ENCODE assay signal across 10 mouse cellular contexts in the genomic region with DNA sequence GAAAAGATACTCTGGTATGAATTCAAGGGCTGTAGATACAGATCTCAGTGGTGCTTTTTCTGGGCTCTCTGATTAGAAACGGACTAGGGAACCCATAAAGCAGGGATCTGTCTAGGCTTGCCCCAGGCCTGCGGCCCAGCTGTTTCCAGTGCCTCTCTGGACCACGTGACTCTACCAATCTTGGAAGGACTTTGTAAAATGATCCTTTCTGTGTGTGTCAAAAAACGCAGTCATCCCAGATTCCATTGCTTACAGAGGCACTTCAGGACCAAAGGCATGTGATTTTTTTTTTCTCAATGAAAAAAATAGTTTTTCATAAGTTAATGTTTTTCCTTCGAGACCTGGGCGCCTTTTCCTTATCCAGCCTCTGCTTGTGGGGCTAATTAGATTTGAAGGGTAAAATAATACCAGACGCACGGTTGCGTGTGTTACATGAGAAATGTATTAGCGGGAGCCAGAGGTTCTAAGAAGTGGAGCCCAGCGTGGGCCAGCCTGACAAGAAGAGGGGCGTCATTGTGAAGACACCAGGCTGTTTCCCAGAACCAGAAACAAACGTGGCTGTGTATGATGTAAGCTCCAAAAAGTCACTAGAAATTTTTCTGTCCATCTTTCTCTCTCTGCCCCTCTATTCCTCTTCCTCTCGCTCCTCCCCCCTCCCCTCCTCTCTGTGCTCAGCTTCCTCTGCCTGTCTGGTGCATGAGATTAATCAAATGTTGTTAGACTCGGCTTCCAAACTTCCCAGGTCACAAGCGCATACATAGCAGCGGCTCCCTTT. TPM values are rescaled to one million over a fixed set of nuclear protein-coding genes. Genes with fewer than 3 reads are reported as not detected.
DNase-seq lines count a peak whose midpoint lies in the region; ATAC-seq and TF ChIP-seq lines count a peak whose summit lies in the region.
"Had no signal": no experiment of that assay in that cellular context is flagged by ENCODE, and none has a peak within 500 bp of the region (broad histone marks: within the 10 kb centered on the region; RNA-seq: fewer than 3 reads in every experiment).

No protein-coding gene starts in this region.

- no peak for TF ChIP-seq CTCF in kidney, postnatal 0 days (IDR thresholded peaks at IDR 0.05; ENCODE audit: low read depth)

- H3K4me2 ChIP-seq in kidney, postnatal 0 days (ENCODE audit: low read length) = peak overlapping the region; percentile 21; the same call in 1 of the 2 replicates
- peak overlapping the region; percentile 40 for H3K4me2 ChIP-seq in embryonic facial prominence, embryonic 12.5 days (replicated peaks)
- no peak overlapping the region for H3K4me2 ChIP-seq in hindbrain, embryonic 14.5 days (replicated peaks)
- H3K4me2 ChIP-seq in neural tube, embryonic 11.5 days (ENCODE audit: low read depth) = no peak overlapping the region

- H3K4me1 ChIP-seq in kidney, postnatal 0 days (replicated peaks; ENCODE audit: insufficient read depth, low read length) = no peaks in the 10 kb centered on the region
- H3K4me1 ChIP-seq in embryonic facial prominence, embryonic 12.5 days = peaks cover 44% of the 10 kb centered on the region
- peaks cover 4% of the 10 kb centered on the region; the same call in 1 of the 2 replicates for H3K4me1 ChIP-seq in hindbrain, embryonic 14.5 days (replicated peaks; ENCODE audit: control insufficient read depth, insufficient read depth, low read length)
- 0 out of 2 replicates have a peak, but pooled peaks cover 2% of the 10 kb centered on the region for H3K4me1 ChIP-seq in neural tube, embryonic 11.5 days (ENCODE audit: control insufficient read depth, insufficient read depth, low read length)

- H3K4me3 ChIP-seq in kidney, postnatal 0 days (replicated peaks; ENCODE audit: low read depth, low read length) = no peak overlapping the region
- H3K4me3 ChIP-seq in embryonic facial prominence, embryonic 12.5 days = 0 out of 2 replicates have a peak overlapping the region, but pooled peaks have one; percentile 9
- H3K4me3 ChIP-seq in hindbrain, embryonic 14.5 days (replicated peaks; ENCODE audit: low read length) = no peak overlapping the region
- no peak overlapping the region for H3K4me3 ChIP-seq in neural tube, embryonic 11.5 days (ENCODE audit: low read depth, low read length)

- no peak overlapping the region for H3K27ac ChIP-seq in kidney, postnatal 0 days
- peak overlapping the region; percentile 88 for H3K27ac ChIP-seq in embryonic facial prominence, embryonic 12.5 days
- no peak overlapping the region for H3K27ac ChIP-seq in hindbrain, embryonic 14.5 days
- no peak overlapping the region for H3K27ac ChIP-seq in neural tube, embryonic 11.5 days (ENCODE audit: low read depth, low read length)

- no peaks in the 10 kb centered on the region for H3K27me3 ChIP-seq in kidney, postnatal 0 days (ENCODE audit: insufficient read depth, low read length)
- no peaks in the 10 kb centered on the region for H3K27me3 ChIP-seq in embryonic facial prominence, embryonic 12.5 days
- no peaks in the 10 kb centered on the region for H3K27me3 ChIP-seq in hindbrain, embryonic 14.5 days (ENCODE audit: control insufficient read depth, insufficient read depth, low read length)
- H3K27me3 ChIP-seq in neural tube, embryonic 11.5 days (ENCODE audit: control insufficient read depth, insufficient read depth, low read length) = no peaks in the 10 kb centered on the region

- H3K9ac ChIP-seq in kidney, postnatal 0 days (ENCODE audit: low read depth, low read length) = no peak overlapping the region
- H3K9ac ChIP-seq in embryonic facial prominence, embryonic 12.5 days = no peak overlapping the region
- no peak overlapping the region for H3K9ac ChIP-seq in hindbrain, embryonic 14.5 days
- H3K9ac ChIP-seq in neural tube, embryonic 11.5 days (ENCODE audit: low read length) = no peak overlapping the region

- H3K9me3 ChIP-seq in kidney, postnatal 0 days (replicated peaks; ENCODE audit: low read length) = no peaks in the 10 kb centered on the region
- H3K9me3 ChIP-seq in embryonic facial prominence, embryonic 12.5 days = no peaks in the 10 kb centered on the region
- H3K9me3 ChIP-seq in hindbrain, embryonic 14.5 days (ENCODE audit: control insufficient read depth, low read length) = no peaks in the 10 kb centered on the region
- no peaks in the 10 kb centered on the region for H3K9me3 ChIP-seq in neural tube, embryonic 11.5 days (ENCODE audit: control insufficient read depth, low read length)

- WGBS in kidney, postnatal 0 days = 28% methylated on average over 17 of the region's 17 CpGs
- 10% methylated on average over 17 of the region's 17 CpGs for WGBS in embryonic facial prominence, embryonic 12.5 days
- 49% methylated on average over 17 of the region's 17 CpGs for WGBS in hindbrain, embryonic 14.5 days
- WGBS in neural tube, embryonic 11.5 days = 57% methylated on average over 17 of the region's 17 CpGs

- H3K36me3 ChIP-seq in kidney, postnatal 0 days (ENCODE audit: insufficient read depth, low read length) = no peaks in the 10 kb centered on the region
- no peaks in the 10 kb centered on the region for H3K36me3 ChIP-seq in embryonic facial prominence, embryonic 12.5 days
- H3K36me3 ChIP-seq in hindbrain, embryonic 14.5 days (replicated peaks; ENCODE audit: control insufficient read depth, insufficient read depth) = no peaks in the 10 kb centered on the region
- H3K36me3 ChIP-seq in neural tube, embryonic 11.5 days (ENCODE audit: control insufficient read depth, insufficient read depth, low read length) = no peaks in the 10 kb centered on the region
- H3K36me3 ChIP-seq: G1E had no signal

- DNase-seq in kidney, postnatal 0 days (ENCODE audit: low spot score) = peak; percentile 72
- no peak for DNase-seq in kidney, adult 8-10 months
- no peak for DNase-seq in hindbrain, embryonic 14.5 days (ENCODE audit: low spot score)
- peak; percentile 49 for DNase-seq in neural tube, embryonic 11.5 days (ENCODE audit: low spot score)
- DNase-seq in layer of hippocampus, adult 11-12 months (ENCODE audit: low spot score) = no peak
- DNase-seq in c-Kit-positive CD71-positive TER-119-positive erythroid progenitor cells, embryonic 14.5 days (ENCODE audit: low spot score) = no peak
- DNase-seq: thymus, postnatal 25 days had no signal

- ATAC-seq in kidney, postnatal 0 days (replicated peaks; ENCODE audit: low FRiP score, low read depth) = no peak; the same call in 1 of the 2 replicates
- peak; percentile 85 for ATAC-seq in embryonic facial prominence, embryonic 12.5 days (ENCODE audit: insufficient number of reproducible peaks, insufficient read depth, low FRiP score, low TSS enrichment)
- 0 out of 2 replicates have a peak, but pooled peaks have one; percentile 9 for ATAC-seq in hindbrain, embryonic 14.5 days (ENCODE audit: low FRiP score)
- ATAC-seq in neural tube, embryonic 11.5 days (ENCODE audit: insufficient read depth, low FRiP score, low TSS enrichment) = no peak
- no peak for ATAC-seq in frontal cortex, adult (ENCODE audit: low TSS enrichment)

RNA-seq across cellular contexts. Expression of a gene that starts 43.5 kb away (rescaled TPM):
- polyA plus RNA-seq in kidney, postnatal 0 days (2015; fragmentation: Nextera tagmentation; extraction: Ambion mirVana) = 11.5 and 14.6 TPM in 2 replicates
- 42.5 TPM in 2 replicates for polyA plus RNA-seq in embryonic facial prominence, embryonic 12.5 days (2016; fragmentation: Nextera tagmentation; extraction: Ambion mirVana)
- polyA plus RNA-seq in hindbrain, embryonic 14.5 days (2014; fragmentation: Nextera tagmentation; extraction: Ambion mirVana) = 12.1 and 12.6 TPM in 2 replicates
- polyA plus RNA-seq in neural tube, embryonic 11.5 days (2014; fragmentation: Nextera tagmentation; extraction: Ambion mirVana) = 20.8 and 21.1 TPM in 2 replicates
- polyA plus RNA-seq: G1E had no signal

Comparison
In these comparisons a context has a peak if more than half of its experiments do, and no peak if none do; other contexts are left out.
1. DNase-seq: peak in kidney, postnatal 0 days (single experiment) and neural tube, embryonic 11.5 days (single experiment); none in kidney, adult 8-10 months (0 of 2), hindbrain, embryonic 14.5 days (single experiment), layer of hippocampus, adult 11-12 months (single experiment) and c-Kit-positive CD71-positive TER-119-positive erythroid progenitor cells, embryonic 14.5 days (single experiment).
2. ATAC-seq: peak in embryonic facial prominence, embryonic 12.5 days (single experiment) and hindbrain, embryonic 14.5 days (single experiment); none in kidney, postnatal 0 days (single experiment), neural tube, embryonic 11.5 days (single experiment) and frontal cortex, adult (single experiment).
3. H3K4me2 ChIP-seq: peak in kidney, postnatal 0 days (single experiment) and embryonic facial prominence, embryonic 12.5 days (single experiment); none in hindbrain, embryonic 14.5 days (single experiment) and neural tube, embryonic 11.5 days (single experiment).